Mouse (Mus musculus) embryonic fibroblast, embryonic 13.5 days (primary cell): ENCODE measurements at regions not wholly inside any gene's neighbourhood (a gene's known extent, or its start where the extent isn't known, plus 50 kb on each side); places are given as distances from the start of the nearest gene placed in this dataset.

ENCODE experiments used
- CTCF ChIP-seq: IDR thresholded peaks from 2 replicates; pipeline ENCODE4 v1.5.1; 2011; ENCODE audit warnings: mild to moderate bottlenecking, control low read depth, low read length, moderate library complexity, borderline replicate concordance; ENCODE audit not compliant: insufficient read depth
- POLR2A ChIP-seq: IDR thresholded peaks from 2 replicates; pipeline ENCODE4 v1.6.1; 2011; ENCODE audit warnings: low read depth, mild to moderate bottlenecking, control low read depth, low read length, moderate library complexity

DNA sequence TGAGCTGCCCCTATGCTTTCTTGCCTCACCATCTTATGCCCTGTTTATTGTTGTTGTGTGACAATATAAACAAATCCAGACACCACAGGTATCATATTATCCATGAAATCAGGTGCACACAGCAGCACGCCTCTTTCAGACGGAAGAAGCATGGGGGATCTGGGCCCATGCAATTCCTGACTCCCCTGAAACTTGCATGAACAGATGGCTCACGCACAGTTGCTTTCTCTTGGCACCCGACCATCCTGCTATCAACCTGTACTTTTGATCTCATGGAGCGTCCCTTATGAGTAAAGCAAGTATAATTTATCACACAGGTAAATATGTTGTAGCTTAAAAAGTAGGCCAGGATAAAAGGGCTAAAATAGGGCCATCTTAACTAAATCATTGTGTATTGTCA is 674.1 kb downstream of the Pdcd6ip start:
- TF ChIP-seq POLR2A (no peak), CTCF (no peak)
